In the genomic region with DNA sequence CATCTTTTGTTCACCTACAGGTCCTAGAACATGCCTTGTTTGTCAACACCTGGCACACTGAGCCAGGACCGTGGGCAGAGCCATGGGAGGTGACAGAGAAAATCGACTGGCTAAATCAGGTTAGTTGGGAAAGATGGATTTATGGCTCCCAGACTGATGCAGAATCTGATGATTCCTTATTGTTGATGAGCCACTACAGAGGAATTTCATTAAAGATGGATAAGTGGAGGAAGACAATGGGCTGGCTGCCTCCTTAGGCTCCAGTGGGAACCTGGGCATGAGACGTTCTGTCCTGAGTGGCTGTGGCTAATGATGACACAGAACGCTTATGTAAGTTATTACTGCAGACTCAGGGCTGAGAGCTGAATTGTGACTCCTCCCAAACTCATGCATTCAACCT, we compare ENCODE assay signal across 12 mouse cellular contexts. TPM values are rescaled to one million over a fixed set of nuclear protein-coding genes. Genes with fewer than 3 reads are reported as not detected.
DNase-seq lines count a peak whose midpoint lies in the region; ATAC-seq and TF ChIP-seq lines count a peak whose summit lies in the region.
"Had no signal": no experiment of that assay in that cellular context is flagged by ENCODE, and none has a peak within 500 bp of the region (broad histone marks: within the 10 kb centered on the region; RNA-seq: fewer than 3 reads in every experiment).

No protein-coding gene starts in this region.

- H3K36me3 ChIP-seq in kidney, embryonic 15.5 days: no peaks in the 10 kb centered on the region
- no peaks in the 10 kb centered on the region for H3K36me3 ChIP-seq in kidney, embryonic 14.5 days (ENCODE audit: control insufficient read depth, insufficient read depth, low read length)
- H3K36me3 ChIP-seq in limb, embryonic 12.5 days: no peaks in the 10 kb centered on the region
- H3K36me3 ChIP-seq in lung, postnatal 0 days (ENCODE audit: insufficient read depth, low read length): no peaks in the 10 kb centered on the region
- H3K36me3 ChIP-seq: embryonic facial prominence, embryonic 12.5 days; liver, embryonic 15.5 days; midbrain, embryonic 13.5 days had no signal

- ATAC-seq in kidney, embryonic 15.5 days (replicated peaks; ENCODE audit: low FRiP score): no peak
- no peak for ATAC-seq in kidney, embryonic 14.5 days (ENCODE audit: low FRiP score, low TSS enrichment)
- ATAC-seq in limb, embryonic 12.5 days (ENCODE audit: insufficient number of reproducible peaks, insufficient read depth, low FRiP score, low TSS enrichment, low read depth): no peak
- ATAC-seq in lung, postnatal 0 days: no peak
- ATAC-seq: midbrain, embryonic 13.5 days had no signal

- no peak for TF ChIP-seq CTCF in lung, postnatal 0 days (IDR thresholded peaks at IDR 0.05)

- WGBS in kidney, embryonic 15.5 days: 64% methylated on average over 4 of the region's 4 CpGs
- 65% methylated on average over 4 of the region's 4 CpGs for WGBS in kidney, embryonic 14.5 days
- WGBS in limb, embryonic 12.5 days: 68% methylated on average over 4 of the region's 4 CpGs
- WGBS in lung, postnatal 0 days: 69% methylated on average over 4 of the region's 4 CpGs

- no peak for TF ChIP-seq EP300 in lung, postnatal 0 days (IDR thresholded peaks at IDR 0.05)

- no peak overlapping the region for H3K4me2 ChIP-seq in kidney, embryonic 15.5 days
- H3K4me2 ChIP-seq in kidney, embryonic 14.5 days (replicated peaks; ENCODE audit: low read depth, low read length): no peak overlapping the region
- no peak overlapping the region for H3K4me2 ChIP-seq in limb, embryonic 12.5 days
- no peak overlapping the region for H3K4me2 ChIP-seq in lung, postnatal 0 days (replicated peaks; ENCODE audit: low read depth, low read length)
- H3K4me2 ChIP-seq: embryonic facial prominence, embryonic 12.5 days; liver, embryonic 15.5 days; midbrain, embryonic 13.5 days had no signal

- peak; percentile 6 for DNase-seq in cerebellum, adult 11-12 months
- DNase-seq in cerebellum, postnatal 14 days: no peak
- peak; percentile 34 for DNase-seq in brain, adult 2 months (ENCODE audit: low read depth, low spot score)
- no peak for DNase-seq in heart, adult 18-20 months
- DNase-seq in lung, postnatal 0 days (ENCODE audit: low spot score): no peak

- H3K9ac ChIP-seq in kidney, embryonic 15.5 days: no peak overlapping the region
- H3K9ac ChIP-seq in kidney, embryonic 14.5 days (ENCODE audit: low read depth, low read length): no peak overlapping the region
- H3K9ac ChIP-seq in limb, embryonic 12.5 days (replicated peaks): no peak overlapping the region
- no peak overlapping the region for H3K9ac ChIP-seq in lung, postnatal 0 days (replicated peaks; ENCODE audit: low read depth)
- H3K9ac ChIP-seq: embryonic facial prominence, embryonic 12.5 days; liver, embryonic 15.5 days; midbrain, embryonic 13.5 days had no signal

- H3K27ac ChIP-seq in kidney, embryonic 15.5 days: peak overlapping the region; percentile 78
- no peak overlapping the region for H3K27ac ChIP-seq in kidney, embryonic 14.5 days (ENCODE audit: low read depth, low read length)
- H3K27ac ChIP-seq in limb, embryonic 12.5 days: peak overlapping the region; percentile 69; the same call in 1 of the 2 replicates
- H3K27ac ChIP-seq in lung, postnatal 0 days (ENCODE audit: low read length): no peak overlapping the region
- H3K27ac ChIP-seq: liver, embryonic 15.5 days; macrophage; midbrain, embryonic 13.5 days had no signal

- peaks cover 4% of the 10 kb centered on the region; the same call in 1 of the 2 replicates for H3K9me3 ChIP-seq in kidney, embryonic 15.5 days (replicated peaks)
- peaks cover 6% of the 10 kb centered on the region for H3K9me3 ChIP-seq in kidney, embryonic 14.5 days (ENCODE audit: control insufficient read depth, low read length)
- H3K9me3 ChIP-seq in limb, embryonic 12.5 days: peaks cover 6% of the 10 kb centered on the region
- no peaks in the 10 kb centered on the region for H3K9me3 ChIP-seq in lung, postnatal 0 days (ENCODE audit: low read length)
- H3K9me3 ChIP-seq: liver, embryonic 15.5 days had no signal

- peaks cover 23% of the 10 kb centered on the region for H3K4me1 ChIP-seq in kidney, embryonic 15.5 days
- H3K4me1 ChIP-seq in kidney, embryonic 14.5 days (ENCODE audit: control insufficient read depth, insufficient read depth, low read length): peaks cover 6% of the 10 kb centered on the region; the same call in 1 of the 2 replicates
- H3K4me1 ChIP-seq in limb, embryonic 12.5 days (replicated peaks): peaks cover 27% of the 10 kb centered on the region
- 0 out of 2 replicates have a peak, but pooled peaks cover 5% of the 10 kb centered on the region for H3K4me1 ChIP-seq in lung, postnatal 0 days (ENCODE audit: insufficient read depth, low read depth, low read length)

- no peak overlapping the region for H3K4me3 ChIP-seq in kidney, embryonic 15.5 days (replicated peaks)
- no peak overlapping the region for H3K4me3 ChIP-seq in kidney, embryonic 14.5 days (ENCODE audit: low read length)
- no peak overlapping the region for H3K4me3 ChIP-seq in limb, embryonic 12.5 days (replicated peaks)
- H3K4me3 ChIP-seq in lung, postnatal 0 days (ENCODE audit: low read depth, low read length): no peak overlapping the region
- H3K4me3 ChIP-seq: embryonic facial prominence, embryonic 12.5 days; liver, embryonic 15.5 days; midbrain, embryonic 13.5 days had no signal

- no peaks in the 10 kb centered on the region for H3K27me3 ChIP-seq in kidney, embryonic 15.5 days
- no peaks in the 10 kb centered on the region for H3K27me3 ChIP-seq in kidney, embryonic 14.5 days (ENCODE audit: control insufficient read depth, insufficient read depth, low read length)
- H3K27me3 ChIP-seq in limb, embryonic 12.5 days: no peaks in the 10 kb centered on the region; the same call in 1 of the 2 replicates
- H3K27me3 ChIP-seq in lung, postnatal 0 days (replicated peaks; ENCODE audit: insufficient read depth, low read length): no peaks in the 10 kb centered on the region
- H3K27me3 ChIP-seq: embryonic facial prominence, embryonic 12.5 days; liver, embryonic 15.5 days had no signal

RNA-seq across cellular contexts. Expression of gene Cd164, which starts 34.5 kb away (rescaled TPM):
- 180 and 188 TPM in 2 replicates for polyA plus RNA-seq in kidney, embryonic 15.5 days (2015; fragmentation: Nextera tagmentation; extraction: Ambion mirVana)
- polyA plus RNA-seq in kidney, embryonic 14.5 days (2014; fragmentation: Nextera tagmentation; extraction: Ambion mirVana): 134 and 221 TPM in 2 replicates
- polyA plus RNA-seq in limb, embryonic 12.5 days (2016; fragmentation: Nextera tagmentation; extraction: Ambion mirVana): 170 and 176 TPM in 2 replicates
- 100 to 1,000 TPM; 131 to 151 TPM for total RNA-seq in heart, adult 18-20 months (2021)
- 130 and 135 TPM in 2 replicates for polyA plus RNA-seq in lung, postnatal 0 days (2015; fragmentation: Nextera tagmentation; extraction: Ambion mirVana)

Comparison
In these comparisons a context has a peak if more than half of its experiments do, and no peak if none do; other contexts are left out.
1. DNase-seq: peak in cerebellum, adult 11-12 months (single experiment) and brain, adult 2 months (single experiment); none in cerebellum, postnatal 14 days (0 of 2), heart, adult 18-20 months (0 of 2) and lung, postnatal 0 days (single experiment).
2. H3K27ac ChIP-seq: peak in kidney, embryonic 15.5 days (single experiment) and limb, embryonic 12.5 days (single experiment); none in kidney, embryonic 14.5 days (single experiment) and lung, postnatal 0 days (single experiment).